Mouse (Mus musculus) kidney, postnatal 25 days (tissue): ENCODE data around the gene Cep162.

Experiments
- DNase-seq, 2 experiments: peaks; one replicate each; pipeline ENCODE4 v3.0.0; 2021; ENCODE audit warnings: mixed read lengths in 2 of 2

Cep162 gene

GRCm38 (mm10) chr9:87152641-87153325 lies 102.6 kb downstream of the Cep162 start:
- DNase-seq = no peak

DNA sequence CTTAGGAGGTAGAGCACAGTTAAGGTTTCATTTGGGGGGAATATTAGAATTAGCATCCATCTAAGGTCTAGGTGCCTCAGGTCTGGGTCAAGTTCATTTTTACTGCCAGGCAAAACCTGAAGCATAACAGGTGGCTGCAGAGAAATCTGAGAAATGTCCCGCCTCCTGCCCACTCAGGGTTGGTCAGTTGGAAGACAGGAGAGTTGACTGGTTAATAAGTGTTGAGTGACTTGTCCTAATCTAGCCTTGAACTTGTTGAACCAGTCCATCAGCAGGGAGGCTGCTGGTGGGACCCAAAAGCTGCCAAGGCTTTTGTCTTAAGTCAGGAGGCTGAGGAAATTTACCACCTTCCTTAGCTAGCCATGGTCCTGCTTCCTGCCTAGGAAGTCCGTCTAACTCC lies 107.4 kb downstream of the Cep162 start:
- peak; percentile 30 to 57 for DNase-seq

GRCm38 (mm10) chr9:87146400-87146799 lies 108.9 kb downstream of the Cep162 start:
- no peak for DNase-seq

GRCm38 (mm10) chr9:87145671-87146070 lies 109.7 kb downstream of the Cep162 start:
- no peak for DNase-seq

DNA sequence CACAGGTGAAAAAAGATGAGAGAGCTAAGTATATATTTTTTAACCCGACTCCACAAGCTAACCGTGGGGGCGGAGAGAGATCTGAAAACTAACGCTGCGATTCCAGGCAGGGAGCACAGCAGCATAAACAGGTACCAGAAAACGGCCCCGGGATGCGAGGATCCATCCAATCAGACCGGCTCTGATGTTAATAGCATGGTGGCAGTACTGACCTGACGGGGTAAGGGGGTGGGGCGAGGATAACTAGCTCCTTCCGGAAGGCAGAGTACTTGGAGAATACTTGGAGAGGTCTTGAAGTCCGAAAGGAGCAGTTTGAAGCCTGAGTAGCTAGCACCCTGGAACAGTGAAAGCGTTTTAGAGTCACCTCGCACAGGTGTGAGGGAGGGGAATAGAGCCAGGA lies 110.2 kb downstream of the Cep162 start:
- peak; percentile 14 to 39 for DNase-seq

- no peak for DNase-seq
Observed at GRCm38 (mm10) chr9:87144532-87144931, 110.8 kb downstream of the Cep162 start.

DNA sequence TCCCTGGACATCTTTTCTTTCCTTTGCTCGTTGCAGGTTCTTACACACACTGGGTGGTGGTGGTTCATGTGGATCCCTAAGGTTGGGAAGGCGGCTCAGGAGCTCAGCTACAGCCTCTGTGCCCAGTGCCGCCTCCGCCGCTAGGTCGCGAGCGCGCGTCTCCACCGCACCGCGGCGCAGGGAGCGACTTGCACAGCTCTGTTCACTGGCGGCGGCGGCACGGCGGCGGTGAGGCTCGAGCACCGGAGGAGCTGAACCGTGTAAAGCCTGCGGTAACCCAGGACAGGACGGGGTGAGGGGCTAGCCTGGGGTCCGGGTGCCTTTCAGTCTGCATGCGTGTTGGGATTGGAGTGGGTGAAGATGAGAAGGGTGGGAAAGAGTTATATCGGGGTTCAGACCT lies 111.2 kb downstream of the Cep162 start, which contains the start of gene Mrap2:
Gene Mrap2 (plus strand): TSS at position 201 of the 400 bp plus-strand sequence.
- peak; percentile 33 to 47 for DNase-seq

GRCm38 (mm10) chr9:87143076-87143475 lies 112.3 kb downstream of the Cep162 start:
- DNase-seq = no peak
